Mouse (Mus musculus) stomach, embryonic 15.5 days (tissue): ENCODE data around the gene Ucp2. TPM values are rescaled to one million over a fixed set of nuclear protein-coding genes. Genes with fewer than 3 reads are reported as not detected.
"Not testable (repeated sequence)": the region's sequence is repeated elsewhere in the genome, so short reads cannot be mapped to it uniquely, and the experiment has no call there.

Source experiments
- ATAC-seq: fragments of 200-750 bp; cut with Nextera tagmentation; 2 replicates; pipeline ENCODE4 v1.8.0; 2017; ENCODE audit warnings: low read depth, moderate number of reproducible peaks, moderate TSS enrichment; ENCODE audit not compliant: insufficient read depth, low FRiP score
- H3K27ac ChIP-seq: fragments of 300-500 bp; sonication (generic); 2 replicates; pipeline ENCODE4 v1.5.1; 2015; ENCODE audit warnings: mild to moderate bottlenecking, inconsistent platforms
- H3K27me3 ChIP-seq: fragments of 300-500 bp; sonication (generic); replicated peaks from 2 replicates; pipeline ENCODE4 v1.6.1; 2015; ENCODE audit warnings: inconsistent platforms
- H3K36me3 ChIP-seq: fragments of 300-500 bp; sonication (generic); 2 replicates; pipeline ENCODE4 v1.6.1; 2015; ENCODE audit warnings: inconsistent platforms
- H3K4me1 ChIP-seq: fragments of 300-500 bp; sonication (generic); 2 replicates; pipeline ENCODE4 v1.6.1; 2015; ENCODE audit warnings: inconsistent platforms
- H3K4me2 ChIP-seq: fragments of 300-500 bp; sonication (generic); 2 replicates; pipeline ENCODE4 v1.6.1; 2015; ENCODE audit warnings: mild to moderate bottlenecking, inconsistent platforms
- H3K4me3 ChIP-seq: fragments of 300-500 bp; sonication (generic); replicated peaks from 2 replicates; pipeline ENCODE4 v1.5.1; 2015; ENCODE audit warnings: inconsistent platforms
- H3K9ac ChIP-seq: fragments of 300-500 bp; sonication (generic); 2 replicates; pipeline ENCODE4 v1.6.1; 2015; ENCODE audit warnings: inconsistent platforms
- H3K9me3 ChIP-seq: fragments of 300-500 bp; sonication (generic); 2 replicates; pipeline ENCODE4 v1.6.1; 2016; ENCODE audit warnings: inconsistent platforms
- WGBS: fragments of 180-500 bp; shearing (Covaris S2); methylation state at CpG from one replicate; pipeline ENCODE4 v1.1.7; 2015; 5-methylcytosine and 5-hydroxymethylcytosine counted together
- polyA plus RNA-seq: library from polyadenylated mRNA; unstranded; fragments of >200 nt; fragmentation: Nextera tagmentation; extraction: Ambion mirVana; gene quantifications from 2 replicates; pipeline ENCODE4 v1.2.1, GENCODE M21; 2015

Ucp2 gene
- polyA plus RNA-seq, 1 experiment from 2014 or later: 326 TPM

DNA sequence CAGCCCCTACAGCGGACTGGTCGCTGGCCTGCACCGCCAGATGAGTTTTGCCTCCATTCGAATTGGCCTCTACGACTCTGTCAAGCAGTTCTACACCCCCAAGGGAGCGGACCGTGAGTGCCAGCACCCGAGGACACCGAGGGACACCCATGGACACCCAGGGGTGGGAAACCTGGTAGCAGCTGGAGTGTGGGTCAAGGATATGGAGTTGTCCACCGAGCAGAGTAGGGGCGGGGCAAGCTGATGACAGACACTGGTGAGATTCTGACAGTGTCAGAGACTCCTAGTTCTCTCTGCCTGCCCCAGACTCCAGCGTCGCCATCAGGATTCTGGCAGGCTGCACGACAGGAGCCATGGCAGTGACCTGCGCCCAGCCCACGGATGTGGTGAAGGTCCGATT lies 13.0 kb upstream of the Ucp2 start:
- 79% methylated on average over 17 of the region's 17 CpGs for WGBS
- no peak for ATAC-seq
- no peak overlapping the region for H3K9ac ChIP-seq
- no peaks in the 10 kb centered on the region for H3K27me3 ChIP-seq
- H3K27ac ChIP-seq: no peak overlapping the region
- H3K9me3 ChIP-seq: no peaks in the 10 kb centered on the region
- H3K36me3 ChIP-seq: no peaks in the 10 kb centered on the region
- H3K4me1 ChIP-seq: no peaks in the 10 kb centered on the region
- H3K4me3 ChIP-seq: no peak overlapping the region
- H3K4me2 ChIP-seq: 0 out of 2 replicates have a peak overlapping the region, but pooled peaks have one; percentile 13

DNA sequence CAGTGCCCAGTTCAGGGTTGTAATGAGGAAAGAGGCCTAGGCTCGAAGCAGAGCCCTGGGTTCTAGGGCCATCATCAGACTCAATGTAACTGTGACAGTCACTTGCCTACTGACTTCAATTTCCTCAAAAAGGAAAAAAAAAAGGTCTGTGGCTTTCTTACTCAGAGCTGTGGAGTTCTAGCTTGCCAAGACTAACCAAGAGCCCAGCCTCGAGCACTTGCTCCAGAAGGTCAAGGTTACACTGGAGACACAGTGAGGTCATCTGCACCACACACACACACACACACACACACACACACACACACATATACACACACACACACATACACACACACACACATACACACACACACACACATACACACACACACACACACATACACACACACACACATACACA lies 11.1 kb upstream of the Ucp2 start:
- H3K4me3 ChIP-seq, H3K4me2 ChIP-seq, H3K9me3 ChIP-seq, ATAC-seq, H3K9ac ChIP-seq, H3K27ac ChIP-seq, H3K4me1 ChIP-seq, H3K36me3 ChIP-seq, H3K27me3 ChIP-seq: not testable (repeated sequence)
- WGBS: 84% methylated on average over 2 of the region's 2 CpGs

DNA sequence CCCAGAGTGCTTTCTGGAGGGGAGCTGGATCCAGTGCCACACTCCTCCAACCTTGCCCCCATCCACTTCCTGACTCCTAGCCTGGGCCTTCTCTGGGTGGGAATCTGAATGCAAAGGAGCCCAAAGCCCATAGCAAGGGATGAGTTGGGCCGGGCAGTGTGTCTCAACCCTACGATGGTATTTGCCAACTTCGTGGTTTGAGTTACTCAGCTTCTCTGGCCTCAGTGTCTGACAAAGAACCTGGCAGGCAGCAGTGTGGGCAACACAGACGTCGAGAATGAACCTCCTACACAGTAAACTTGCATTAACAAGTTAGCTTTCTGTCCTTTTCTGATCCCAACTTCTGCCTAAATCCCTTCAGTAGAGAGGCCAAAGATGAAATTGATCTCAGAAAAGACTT lies 8.6 kb upstream of the Ucp2 start:
- WGBS: 82% methylated on average over 5 of the region's 5 CpGs
- ATAC-seq: no peak
- Histone ChIP-seq H3K36me3 (no peaks in the 10 kb centered on the region), H3K27ac (no peak overlapping the region), H3K4me3 (no peak overlapping the region), H3K27me3 (no peaks in the 10 kb centered on the region), H3K9ac (no peak overlapping the region), H3K9me3 (no peaks in the 10 kb centered on the region), H3K4me1 (peaks cover 9% of the 10 kb centered on the region; the same call in 1 of the 2 replicates), H3K4me2 (no peak overlapping the region)

DNA sequence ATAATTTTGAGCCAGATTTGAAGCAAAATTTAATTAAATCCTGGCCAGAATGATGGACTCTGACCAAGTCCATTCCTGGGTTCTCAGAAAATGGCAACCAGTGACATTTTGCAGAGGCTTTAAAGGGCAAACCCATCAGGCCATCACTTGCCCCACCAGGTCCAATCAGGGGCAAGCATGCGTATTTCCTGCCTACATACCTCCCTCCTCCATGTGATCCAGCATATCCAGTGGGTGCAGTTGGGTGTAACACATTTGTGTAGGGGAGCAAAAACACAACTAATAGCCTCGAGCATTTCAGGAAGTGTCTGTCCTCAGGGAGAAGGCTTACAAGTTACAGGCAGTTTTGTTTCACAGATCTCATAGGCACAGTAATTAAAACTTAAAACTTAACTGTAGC lies 5.8 kb upstream of the Ucp2 start:
- Histone ChIP-seq H3K27me3 (no peaks in the 10 kb centered on the region), H3K4me1 (peaks cover 11% of the 10 kb centered on the region), H3K27ac (no peak overlapping the region), H3K36me3 (no peaks in the 10 kb centered on the region), H3K4me3 (no peak overlapping the region), H3K9ac (no peak overlapping the region), H3K9me3 (no peaks in the 10 kb centered on the region), H3K4me2 (no peak overlapping the region)
- no peak for ATAC-seq
- WGBS: 65% methylated on average over 2 of the region's 2 CpGs

DNA sequence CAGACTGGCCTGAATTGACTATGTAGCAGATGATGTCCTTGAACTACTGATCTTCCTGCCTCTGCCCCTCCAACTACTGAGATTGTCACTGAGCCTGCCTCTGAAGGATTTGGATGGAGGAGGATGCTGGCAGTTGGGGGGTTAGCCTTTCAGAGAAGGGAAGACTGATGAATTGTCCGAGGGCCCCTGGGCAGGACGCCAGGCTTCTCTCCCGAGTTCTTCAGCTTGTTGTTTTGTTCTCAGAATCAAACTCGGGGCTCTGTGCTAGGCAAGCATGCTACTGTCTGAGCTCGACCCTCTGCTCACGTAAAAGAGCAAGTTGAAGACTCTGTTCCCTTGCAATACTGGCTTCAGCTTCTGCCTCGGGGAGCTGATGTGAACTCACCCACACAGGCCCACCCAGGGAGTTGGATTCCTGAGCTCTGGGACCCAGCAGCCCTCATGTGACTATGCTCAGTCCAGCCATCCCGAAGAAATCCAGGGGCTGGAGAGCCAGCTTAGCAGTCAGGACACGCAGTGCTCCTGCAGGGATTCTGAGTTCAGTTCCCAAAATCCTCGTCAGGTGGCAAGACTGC lies 4.6 kb upstream of the Ucp2 start:
- 28% methylated on average over 10 of the region's 10 CpGs for WGBS
- Histone ChIP-seq H3K9ac (no peak overlapping the region), H3K4me3 (no peak overlapping the region), H3K36me3 (no peaks in the 10 kb centered on the region), H3K4me1 (peaks cover 20% of the 10 kb centered on the region), H3K27me3 (no peaks in the 10 kb centered on the region), H3K4me2 (peak overlapping the region; percentile 19; the same call in 1 of the 2 replicates), H3K27ac (peak overlapping the region; percentile 38; the same call in 1 of the 2 replicates), H3K9me3 (no peaks in the 10 kb centered on the region)
- ATAC-seq: no peak

DNA sequence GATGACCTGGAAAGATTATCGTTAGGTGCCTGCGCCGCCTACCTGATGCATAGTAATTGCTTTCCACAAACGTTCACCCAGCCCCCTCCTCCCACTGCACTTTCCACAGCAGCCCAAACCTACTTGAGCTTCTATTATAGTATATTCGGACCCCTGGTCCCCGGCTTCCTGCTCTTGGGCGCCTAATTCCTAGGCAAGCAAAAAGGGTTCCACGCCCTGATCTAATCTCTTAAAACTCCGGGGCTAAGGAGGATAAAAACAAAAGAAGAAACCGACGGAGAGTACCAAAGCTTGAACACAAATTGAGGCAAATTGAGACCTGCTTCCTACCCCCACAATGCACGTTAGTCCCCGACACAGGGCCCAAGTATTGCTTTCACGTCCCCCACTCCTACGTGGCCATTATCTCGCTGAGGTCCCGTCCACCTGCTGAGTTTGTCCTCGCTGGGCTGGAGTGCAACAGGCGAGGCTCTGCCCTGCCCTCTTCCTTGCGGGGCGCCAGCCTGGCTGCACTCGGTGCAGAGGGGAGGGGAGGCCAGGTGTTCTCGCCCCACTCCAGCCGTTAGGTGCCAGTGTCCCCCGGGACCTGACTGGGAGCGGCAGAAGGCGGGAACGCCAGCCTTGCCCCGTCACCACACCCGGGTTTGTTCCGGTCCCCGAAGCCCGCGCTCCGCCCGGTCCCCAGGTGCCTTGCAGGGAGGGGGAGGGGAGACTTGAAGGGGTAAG lies 583 bp upstream of the Ucp2 start:
- H3K4me1 ChIP-seq: peaks cover 52% of the 10 kb centered on the region
- 3% methylated on average over 36 of the region's 36 CpGs for WGBS
- peak; percentile 70 for ATAC-seq

DNA sequence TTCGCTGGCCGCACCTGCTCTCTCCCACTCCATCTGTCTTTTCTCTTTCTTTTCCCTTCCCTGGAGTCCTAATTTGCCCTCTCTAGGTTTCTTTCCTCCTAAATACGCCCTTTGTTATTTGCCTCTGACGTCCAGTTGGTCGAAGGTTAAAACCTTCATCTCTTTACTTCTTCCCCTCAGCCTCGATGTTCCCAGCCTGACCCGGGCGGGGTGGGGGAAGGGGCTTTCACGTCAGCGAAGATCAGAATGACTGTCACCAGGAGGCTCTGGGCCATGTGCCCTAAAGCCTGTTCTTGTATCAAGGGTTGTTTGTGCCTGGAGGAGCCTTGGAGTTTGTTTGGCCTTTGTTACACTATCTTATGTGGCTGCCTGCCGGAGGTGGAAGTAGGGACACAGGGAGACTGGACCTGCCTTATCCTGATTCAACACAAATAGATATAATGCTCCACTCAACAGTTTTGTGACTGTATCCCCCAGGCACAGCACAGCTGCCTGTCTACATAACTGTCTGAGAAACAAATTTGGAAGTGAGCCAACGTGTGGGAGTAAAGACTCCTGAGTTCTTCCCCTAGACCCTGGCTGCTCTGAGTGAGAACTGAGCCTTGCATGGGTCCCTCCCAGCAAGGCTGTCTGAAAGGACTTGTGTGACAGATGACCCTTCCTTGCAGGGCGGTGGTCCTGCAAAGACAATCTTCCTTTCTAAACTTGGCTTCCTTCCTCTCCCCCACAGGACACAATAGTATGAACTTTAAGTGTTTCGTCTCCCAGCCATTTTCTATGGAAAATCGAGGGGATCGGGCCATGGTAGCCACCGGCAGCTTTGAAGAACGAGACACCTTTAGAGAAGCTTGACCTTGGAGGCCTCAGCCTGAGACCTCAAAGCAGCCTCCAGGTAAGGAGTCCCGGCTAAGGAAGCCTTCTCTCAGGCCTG lies 612 bp downstream of the Ucp2 start:
- H3K4me3 ChIP-seq: peak overlapping the region; percentile 56
- no peaks in the 10 kb centered on the region for H3K27me3 ChIP-seq
- H3K27ac ChIP-seq: peak overlapping the region; percentile 85
- WGBS: 25% methylated on average over 19 of the region's 19 CpGs
- H3K4me2 ChIP-seq: peak overlapping the region; percentile 96
- H3K36me3 ChIP-seq: peaks cover 20% of the 10 kb centered on the region
- H3K4me1 ChIP-seq: peaks cover 45% of the 10 kb centered on the region
- H3K9me3 ChIP-seq: no peaks in the 10 kb centered on the region
- no peak for ATAC-seq
- peak overlapping the region; percentile 17; the same call in 1 of the 2 replicates for H3K9ac ChIP-seq

More for the DNA sequence above, 583 bp upstream of the Ucp2 start:
- peak overlapping the region; percentile 16 for H3K9ac ChIP-seq
- H3K27ac ChIP-seq: peak overlapping the region; percentile 85
- H3K27me3 ChIP-seq: no peaks in the 10 kb centered on the region
- peaks cover 12% of the 10 kb centered on the region; the same call in 1 of the 2 replicates for H3K36me3 ChIP-seq
- H3K9me3 ChIP-seq: no peaks in the 10 kb centered on the region
- H3K4me3 ChIP-seq: peak overlapping the region; percentile 56
- peak overlapping the region; percentile 96 for H3K4me2 ChIP-seq

DNA sequence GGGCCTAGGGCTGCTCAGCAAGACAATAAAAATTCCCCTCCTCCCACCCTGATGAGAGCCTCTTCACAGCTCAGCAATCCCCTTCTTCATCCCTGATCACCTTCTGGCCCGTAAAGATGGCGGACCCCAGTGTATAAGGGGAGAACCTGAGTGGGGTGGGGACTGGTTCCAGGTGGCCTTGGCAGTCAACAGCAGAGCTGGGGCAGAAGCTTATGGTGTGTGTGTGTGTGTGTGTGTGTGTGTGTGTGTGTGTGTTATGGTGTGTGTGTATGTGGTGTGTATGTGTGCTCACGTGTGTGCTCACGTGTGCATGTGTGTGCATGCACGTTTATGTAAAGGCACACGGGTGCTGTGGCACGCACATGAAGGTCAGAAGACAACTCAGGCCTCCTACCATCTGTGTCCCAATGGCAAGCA lies 1.3 kb downstream of the Ucp2 start:
- peak overlapping the region; percentile 85 for H3K27ac ChIP-seq
- peaks cover 43% of the 10 kb centered on the region for H3K4me1 ChIP-seq
- 74% methylated on average over 7 of the region's 7 CpGs for WGBS
- peak overlapping the region; percentile 17; the same call in 1 of the 2 replicates for H3K9ac ChIP-seq
- H3K4me2 ChIP-seq: peak overlapping the region; percentile 96
- H3K9me3 ChIP-seq: no peaks in the 10 kb centered on the region
- ATAC-seq: no peak
- no peaks in the 10 kb centered on the region for H3K27me3 ChIP-seq
- peaks cover 25% of the 10 kb centered on the region for H3K36me3 ChIP-seq
- H3K4me3 ChIP-seq: peak overlapping the region; percentile 56

DNA sequence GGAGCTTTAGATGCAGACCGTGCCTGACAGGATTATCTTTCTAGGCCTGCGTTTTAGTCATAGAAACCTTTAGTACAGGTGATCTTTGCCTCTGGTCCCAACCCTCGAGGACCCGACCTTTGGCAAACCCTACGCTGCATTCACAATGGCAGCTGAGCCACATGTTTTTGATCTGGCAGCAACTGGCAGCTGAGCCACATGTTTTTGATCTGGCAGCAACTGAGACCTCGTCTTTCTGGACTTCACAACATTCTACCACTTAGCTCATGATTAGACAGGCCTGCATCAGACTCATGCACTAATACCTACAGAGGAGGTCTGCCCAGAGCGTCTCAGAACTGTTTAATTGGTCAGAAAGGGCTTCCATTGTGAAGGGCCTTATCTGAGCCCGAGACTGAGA lies 1.9 kb downstream of the Ucp2 start:
- WGBS: 41% methylated on average over 8 of the region's 8 CpGs
- Histone ChIP-seq H3K9me3 (no peaks in the 10 kb centered on the region), H3K4me1 (peaks cover 43% of the 10 kb centered on the region), H3K4me3 (peak overlapping the region; percentile 56), H3K27me3 (no peaks in the 10 kb centered on the region), H3K4me2 (peak overlapping the region; percentile 96), H3K9ac (peak overlapping the region; percentile 10; the same call in 1 of the 2 replicates), H3K36me3 (peaks cover 30% of the 10 kb centered on the region), H3K27ac (peak overlapping the region; percentile 85)
- ATAC-seq: no peak

DNA sequence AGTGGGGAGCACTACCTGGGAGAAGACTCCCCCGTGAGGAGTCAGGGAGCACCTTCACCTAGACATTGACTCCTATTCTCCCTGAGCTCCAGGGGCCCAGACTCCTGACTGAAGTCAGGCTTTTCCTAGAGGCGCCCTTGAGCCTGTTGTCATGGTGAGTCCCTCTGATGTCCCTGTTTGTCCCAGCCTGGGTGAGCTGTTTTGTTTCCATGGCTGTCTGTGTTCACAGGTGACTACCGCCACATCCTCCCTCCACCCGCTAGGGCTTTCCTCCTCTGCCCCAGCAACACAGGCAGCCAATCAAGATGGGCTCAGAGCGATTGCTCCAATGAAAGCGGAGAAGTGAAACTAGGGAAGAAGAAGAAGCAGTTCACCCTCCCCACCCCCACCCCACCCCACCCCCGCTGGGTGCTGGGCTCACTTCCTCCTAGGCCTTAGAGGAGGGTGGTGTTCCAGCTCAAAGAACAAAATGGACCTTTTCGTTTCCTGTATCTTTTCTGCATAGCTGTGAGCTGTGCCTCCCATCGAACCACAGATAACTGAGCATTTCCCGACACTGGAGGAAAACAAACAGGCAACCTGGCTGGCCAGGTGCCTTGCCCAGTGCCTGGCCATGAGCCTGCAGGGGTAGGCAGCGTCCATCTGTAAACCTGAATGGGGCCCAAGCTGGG lies 2.6 kb downstream of the Ucp2 start:
- H3K4me3 ChIP-seq: peak overlapping the region; percentile 56
- H3K9ac ChIP-seq: peak overlapping the region; percentile 10; the same call in 1 of the 2 replicates
- H3K27me3 ChIP-seq: no peaks in the 10 kb centered on the region
- WGBS: 28% methylated on average over 11 of the region's 11 CpGs
- H3K9me3 ChIP-seq: no peaks in the 10 kb centered on the region
- peaks cover 43% of the 10 kb centered on the region for H3K4me1 ChIP-seq
- peak; percentile 67 for ATAC-seq
- H3K36me3 ChIP-seq: peaks cover 30% of the 10 kb centered on the region
- H3K27ac ChIP-seq: peak overlapping the region; percentile 85
- peak overlapping the region; percentile 96 for H3K4me2 ChIP-seq

DNA sequence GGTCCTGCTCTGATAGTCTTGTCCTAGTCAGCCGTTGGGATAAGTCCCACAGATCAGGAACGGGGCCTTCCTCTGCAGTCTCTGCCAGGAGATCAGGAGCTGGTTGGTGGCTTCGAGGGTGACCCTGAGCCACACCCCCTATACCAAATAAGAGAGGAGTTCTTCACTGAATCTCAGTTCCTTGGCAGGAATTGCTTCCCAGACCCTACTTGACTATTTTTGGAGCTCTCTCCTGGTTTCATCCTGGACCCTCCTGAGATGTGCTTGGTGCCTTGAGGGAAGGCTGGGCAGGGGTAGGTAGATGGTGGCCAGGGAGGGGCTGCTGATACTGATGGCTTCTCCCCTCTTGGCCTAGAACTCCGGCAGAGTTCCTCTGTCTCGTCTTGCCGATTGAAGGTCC lies 3.2 kb downstream of the Ucp2 start:
- Histone ChIP-seq H3K27ac (no peak overlapping the region), H3K27me3 (no peaks in the 10 kb centered on the region), H3K4me2 (peak overlapping the region; percentile 96), H3K36me3 (peaks cover 30% of the 10 kb centered on the region), H3K9ac (no peak overlapping the region), H3K9me3 (no peaks in the 10 kb centered on the region), H3K4me3 (peak overlapping the region; percentile 56; the same call in 1 of the 2 replicates), H3K4me1 (peaks cover 43% of the 10 kb centered on the region)
- no peak for ATAC-seq
- 68% methylated on average over 6 of the region's 6 CpGs for WGBS
